Mouse (Mus musculus) intestine, postnatal 0 days (tissue): ENCODE results near the gene Rnf43. TPM values are rescaled to one million over a fixed set of nuclear protein-coding genes. Genes with fewer than 3 reads are reported as not detected.
A peak's percentile ranks its signal among the peaks of the same experiment; 100 is the strongest.

Source experiments
- ATAC-seq: fragments of 200-750 bp; cut with Nextera tagmentation; 2 replicates; pipeline ENCODE4 v1.8.0; 2017; ENCODE audit warnings: mild to moderate bottlenecking, moderate TSS enrichment, moderate library complexity
- H3K27ac ChIP-seq: fragments of 300-500 bp; sonication (generic); 2 replicates; pipeline ENCODE4 v1.5.1; 2014; ENCODE audit warnings: mild to moderate bottlenecking, low read depth, low read length, moderate library complexity
- H3K27me3 ChIP-seq: fragments of 300-500 bp; sonication (generic); replicated peaks from 2 replicates; pipeline ENCODE4 v1.6.1; 2014; ENCODE audit warnings: low read length, mixed read lengths; ENCODE audit not compliant: control insufficient read depth, insufficient read depth
- H3K36me3 ChIP-seq: fragments of 300-500 bp; sonication (generic); 2 replicates; pipeline ENCODE4 v1.6.1; 2014; ENCODE audit warnings: mild to moderate bottlenecking, moderate library complexity; ENCODE audit not compliant: control insufficient read depth, insufficient read depth
- H3K4me1 ChIP-seq: fragments of 300-500 bp; sonication (generic); replicated peaks from 2 replicates; pipeline ENCODE4 v1.6.1; 2014; ENCODE audit warnings: antibody characterized with exemption, low read length, mixed read lengths; ENCODE audit not compliant: control insufficient read depth, insufficient read depth
- H3K4me2 ChIP-seq: fragments of 300-500 bp; sonication (generic); replicated peaks from 2 replicates; pipeline ENCODE4 v1.6.1; 2014; ENCODE audit warnings: low read depth, mild to moderate bottlenecking, moderate library complexity
- H3K4me3 ChIP-seq: fragments of 300-500 bp; sonication (generic); 2 replicates; pipeline ENCODE4 v1.5.1; 2014; ENCODE audit warnings: low read depth, low read length
- H3K9ac ChIP-seq: fragments of 300-500 bp; sonication (generic); 2 replicates; pipeline ENCODE4 v1.6.1; 2014; ENCODE audit warnings: mild to moderate bottlenecking, low read depth, low read length
- H3K9me3 ChIP-seq: fragments of 300-500 bp; sonication (generic); 2 replicates; pipeline ENCODE4 v1.6.1; 2016; ENCODE audit warnings: mixed run types; ENCODE audit not compliant: control insufficient read depth
- CTCF ChIP-seq: sonication (generic); IDR thresholded peaks from 2 replicates; pipeline ENCODE4 v1.5.1; 2016; ENCODE audit warnings: low read depth, mild to moderate bottlenecking, control low read depth, antibody characterized with exemption, moderate library complexity
- WGBS: fragments of 180-500 bp; shearing (Covaris S2); extraction: QIAGEN DNeasy Blood & Tissue Kit; methylation state at CpG from one replicate; pipeline ENCODE4 v1.1.7; 2014; 5-methylcytosine and 5-hydroxymethylcytosine counted together
- polyA plus RNA-seq: library from polyadenylated mRNA; unstranded; fragments of >200 nt; fragmentation: Nextera tagmentation; extraction: Ambion mirVana; gene quantifications from 2 replicates; pipeline ENCODE4 v1.2.1, GENCODE M21; 2015

Rnf43 gene
- 9.5 and 10.7 TPM in 2 replicates for polyA plus RNA-seq

DNA sequence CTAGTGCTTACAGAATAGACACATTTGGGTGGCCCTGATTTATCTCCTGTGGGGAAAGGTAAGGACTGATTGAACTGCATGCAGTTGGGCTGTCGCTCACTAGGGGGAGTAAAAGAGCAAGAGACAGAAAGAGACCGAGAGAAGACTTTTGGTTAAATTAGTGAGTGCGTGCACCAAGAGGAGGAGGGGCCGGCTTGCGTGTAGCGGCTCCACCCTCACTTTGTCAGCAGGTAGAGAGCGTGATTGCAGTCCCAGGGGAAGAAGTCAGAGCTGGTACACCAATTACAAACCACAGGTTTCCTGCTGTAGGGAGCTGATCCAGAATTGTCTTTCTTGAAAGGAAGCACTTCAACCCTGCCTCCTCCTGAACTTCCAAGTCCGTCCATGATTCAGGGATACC, at the start of gene Rnf43:
Rnf43 (plus strand) TSS at position 316 of the 400 bp plus-strand sequence.
- peak within 1 kb of the TSS; percentile 69 for H3K9ac ChIP-seq
- peak; percentile 96 for ATAC-seq
- H3K4me2 ChIP-seq: peak within 1 kb of the TSS; percentile 59
- H3K27me3 ChIP-seq: no peaks in the 10 kb centered on the region
- peak; percentile 95 for TF ChIP-seq CTCF
- H3K27ac ChIP-seq: peak within 1 kb of the TSS; percentile 55
- H3K9me3 ChIP-seq: no peaks in the 10 kb centered on the region
- peak within 1 kb of the TSS; percentile 51 for H3K4me3 ChIP-seq
- H3K4me1 ChIP-seq: no peaks in the 10 kb centered on the region
- under 1% methylated on average over 8 of the region's 8 CpGs for WGBS
- no peaks in the 10 kb centered on the region for H3K36me3 ChIP-seq

DNA sequence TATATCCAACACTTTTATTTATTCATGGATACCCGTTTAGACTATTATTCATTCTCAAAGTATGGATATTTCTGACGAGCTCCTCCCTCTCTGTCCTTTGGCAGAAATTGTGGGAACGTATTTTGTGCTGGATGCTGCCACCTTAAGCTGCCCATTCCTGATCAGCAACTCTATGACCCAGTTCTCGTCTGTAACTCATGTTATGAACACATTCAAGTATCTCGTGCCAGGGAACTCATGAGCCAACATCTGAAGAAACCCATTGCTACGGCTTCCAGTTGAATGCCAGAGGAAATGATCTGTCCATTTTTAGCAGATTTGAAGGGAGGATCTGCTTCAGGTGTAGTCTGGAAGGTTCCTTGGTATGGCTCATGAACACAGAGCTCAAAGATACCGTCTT, 48.5 kb upstream of the Rnf43 start:
- Histone ChIP-seq H3K9ac (no peak overlapping the region), H3K9me3 (no peaks in the 10 kb centered on the region), H3K4me2 (no peak overlapping the region), H3K4me1 (no peaks in the 10 kb centered on the region), H3K27me3 (no peaks in the 10 kb centered on the region), H3K4me3 (no peak overlapping the region), H3K36me3 (peaks cover 96% of the 10 kb centered on the region), H3K27ac (no peak overlapping the region)
- ATAC-seq: no peak
- no peak for TF ChIP-seq CTCF
- 90% methylated on average over 7 of the region's 7 CpGs for WGBS

DNA sequence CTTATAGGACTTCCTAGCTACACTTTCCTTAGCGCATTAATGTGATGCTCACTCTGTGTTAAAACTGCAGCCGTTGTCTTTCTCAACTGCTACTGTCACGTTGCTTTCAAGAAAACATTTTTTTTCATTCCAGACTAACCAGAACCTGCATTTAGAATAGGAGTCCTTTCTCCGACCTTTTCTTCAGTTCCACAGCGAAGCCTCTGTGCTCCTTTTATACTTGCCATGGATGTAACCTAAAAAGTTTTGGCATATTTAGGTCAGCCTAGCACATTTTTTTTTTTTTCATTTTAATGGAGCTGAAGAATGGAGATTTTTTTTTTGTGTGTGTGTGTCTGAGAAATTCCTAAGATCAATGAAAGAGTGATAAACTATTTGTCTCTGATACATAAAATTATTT, 47.0 kb upstream of the Rnf43 start:
- Histone ChIP-seq H3K4me2 (no peak overlapping the region), H3K9me3 (no peaks in the 10 kb centered on the region), H3K27me3 (no peaks in the 10 kb centered on the region), H3K4me3 (no peak overlapping the region), H3K27ac (no peak overlapping the region), H3K4me1 (no peaks in the 10 kb centered on the region), H3K9ac (no peak overlapping the region), H3K36me3 (peaks cover 80% of the 10 kb centered on the region)
- ATAC-seq: no peak
- WGBS: 94% methylated on average over 5 of the region's 5 CpGs
- TF ChIP-seq CTCF: no peak

DNA sequence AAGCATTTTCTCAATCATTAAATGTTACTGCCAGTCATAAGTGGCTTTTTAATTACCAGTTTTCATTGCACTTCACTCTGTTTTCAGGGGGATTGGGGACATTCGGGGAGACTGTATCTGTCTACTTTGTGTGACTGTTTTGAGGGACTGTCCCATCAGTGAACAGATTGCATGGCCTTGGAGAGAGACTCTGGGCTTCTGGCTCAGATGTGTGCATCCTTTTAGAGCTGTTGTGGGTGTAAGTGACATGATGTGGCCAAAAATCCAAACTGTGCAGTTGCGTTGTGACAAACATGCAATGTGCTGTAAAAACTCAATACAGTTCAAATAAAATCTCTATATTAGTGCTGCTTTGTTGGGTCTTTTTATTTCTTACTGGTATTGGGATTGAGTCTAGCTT, 46.6 kb upstream of the Rnf43 start:
- Histone ChIP-seq H3K27me3 (no peaks in the 10 kb centered on the region), H3K9me3 (no peaks in the 10 kb centered on the region), H3K4me1 (no peaks in the 10 kb centered on the region), H3K4me3 (no peak overlapping the region), H3K4me2 (no peak overlapping the region), H3K36me3 (peaks cover 76% of the 10 kb centered on the region), H3K9ac (no peak overlapping the region), H3K27ac (no peak overlapping the region)
- ATAC-seq: no peak
- TF ChIP-seq CTCF: no peak
- 96% methylated on average over 2 of the region's 2 CpGs for WGBS

DNA sequence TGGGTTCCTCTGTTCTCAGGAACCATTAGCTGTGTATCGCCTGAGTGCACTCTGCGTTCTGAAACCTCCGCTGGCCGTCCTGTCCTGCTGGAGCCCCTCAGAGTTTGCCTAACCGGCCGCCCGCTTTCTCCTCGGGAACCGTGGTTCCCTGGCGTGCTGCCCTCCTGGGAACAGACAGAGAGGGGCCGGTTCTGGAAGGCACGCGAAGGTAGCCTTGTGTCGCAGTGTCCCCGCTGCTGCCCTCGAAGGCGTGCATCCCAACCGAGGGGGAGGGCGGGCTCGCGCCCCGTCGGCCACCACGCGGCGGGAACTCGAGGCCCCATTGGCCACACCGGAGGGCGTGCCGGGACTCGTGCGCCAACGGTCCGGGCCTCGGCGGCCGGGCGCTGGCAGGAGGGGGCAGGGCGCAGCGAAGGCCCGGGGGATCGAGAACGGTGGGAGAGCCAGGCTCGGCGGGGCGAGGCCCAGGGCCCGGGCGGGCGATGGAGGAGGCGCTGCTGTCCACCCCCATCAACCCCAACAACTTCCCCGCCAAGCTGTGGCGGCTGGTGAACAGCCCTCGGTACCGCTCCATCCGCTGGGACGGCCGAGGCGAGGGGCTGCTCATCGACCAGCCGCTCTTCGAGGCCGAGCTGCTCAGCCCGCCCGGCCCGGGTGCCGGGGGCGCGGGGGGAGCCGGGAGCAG, 45.6 kb upstream of the Rnf43 start, which contains the start of gene Hsf5:
Hsf5 (plus strand) TSS at position 375 of the 685 bp plus-strand sequence.
- Histone ChIP-seq H3K27me3 (no peaks in the 10 kb centered on the region), H3K27ac (no peak within 1 kb of the TSS; the same call in 1 of the 2 replicates), H3K9me3 (no peaks in the 10 kb centered on the region), H3K4me1 (no peaks in the 10 kb centered on the region), H3K9ac (no peak within 1 kb of the TSS), H3K4me3 (no peak within 1 kb of the TSS), H3K4me2 (no peak within 1 kb of the TSS), H3K36me3 (peaks cover 66% of the 10 kb centered on the region)
- ATAC-seq: peak; percentile 22; the same call in 1 of the 2 replicates
- no peak for TF ChIP-seq CTCF
- WGBS: 90% methylated on average over 65 of the region's 69 CpGs

DNA sequence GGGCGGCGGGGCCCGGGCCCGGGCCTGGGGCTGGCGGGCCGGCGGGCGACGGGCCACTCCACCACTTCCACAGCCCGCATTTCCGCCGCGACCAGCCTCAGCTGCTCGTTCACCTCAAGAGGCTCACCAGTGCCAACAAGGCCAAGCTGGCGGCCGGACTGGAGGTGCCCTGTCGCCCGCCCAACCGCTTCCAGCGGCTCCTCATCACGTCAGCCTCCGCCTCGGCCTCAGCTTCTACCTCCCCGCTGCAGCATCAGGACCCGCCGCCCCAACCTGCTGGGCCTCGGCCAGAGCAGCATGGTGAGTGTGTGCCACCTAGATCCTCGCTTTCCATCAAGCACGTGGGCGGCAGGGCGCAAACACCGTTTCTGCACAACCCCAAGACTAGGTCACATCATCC, 44.9 kb upstream of the Rnf43 start:
- Histone ChIP-seq H3K4me1 (no peaks in the 10 kb centered on the region), H3K36me3 (peaks cover 60% of the 10 kb centered on the region), H3K4me2 (no peak overlapping the region), H3K4me3 (no peak overlapping the region), H3K9ac (no peak overlapping the region), H3K27me3 (no peaks in the 10 kb centered on the region), H3K27ac (no peak overlapping the region; the same call in 1 of the 2 replicates), H3K9me3 (no peaks in the 10 kb centered on the region)
- WGBS: 96% methylated on average over 31 of the region's 32 CpGs
- ATAC-seq: 0 out of 2 replicates have a peak, but pooled peaks have one; percentile 28
- TF ChIP-seq CTCF: no peak
